Mouse (Mus musculus) liver, embryonic 11.5 days (tissue): Measurements from ENCODE around the gene Sord. TPM values are rescaled to one million over a fixed set of nuclear protein-coding genes. Genes with fewer than 3 reads are reported as not detected.
"Not testable (repeated sequence)": the region's sequence is repeated elsewhere in the genome, so short reads cannot be mapped to it uniquely, and the experiment has no call there.

Experiments used
- ATAC-seq: fragments of 200-750 bp; cut with Nextera tagmentation; replicated peaks from 2 replicates; pipeline ENCODE4 v1.8.0; 2017; ENCODE audit warnings: moderate number of reproducible peaks, mild to moderate bottlenecking, moderate TSS enrichment, moderate library complexity; ENCODE audit not compliant: low FRiP score
- DNase-seq: peaks from one replicate; pipeline ENCODE4 v3.0.0-alpha.2; 2017; ENCODE audit warnings: low spot score
- H3K27ac ChIP-seq: fragments of 300-500 bp; sonication (generic); 2 replicates; pipeline ENCODE4 v1.5.1; 2014; ENCODE audit warnings: mild to moderate bottlenecking, low read depth, low read length, control low read depth
- H3K27me3 ChIP-seq: fragments of 300-500 bp; sonication (generic); replicated peaks from 2 replicates; pipeline ENCODE4 v1.6.1; 2014; ENCODE audit warnings: low read length, mixed read lengths; ENCODE audit not compliant: control insufficient read depth, insufficient read depth
- H3K36me3 ChIP-seq: fragments of 300-500 bp; sonication (generic); 2 replicates; pipeline ENCODE4 v1.6.1; 2014; ENCODE audit warnings: mild to moderate bottlenecking, low read length, moderate library complexity, mixed read lengths; ENCODE audit not compliant: control insufficient read depth, insufficient read depth
- H3K4me1 ChIP-seq: fragments of 300-500 bp; sonication (generic); replicated peaks from 2 replicates; pipeline ENCODE4 v1.6.1; 2014; ENCODE audit warnings: low read length, mixed read lengths; ENCODE audit not compliant: control insufficient read depth, insufficient read depth
- H3K4me2 ChIP-seq: fragments of 300-500 bp; sonication (generic); 2 replicates; pipeline ENCODE4 v1.6.1; 2014; ENCODE audit warnings: mild to moderate bottlenecking, control low read depth, moderate library complexity
- H3K4me3 ChIP-seq: fragments of 300-500 bp; sonication (generic); 2 replicates; pipeline ENCODE4 v1.5.1; 2014; ENCODE audit warnings: low read depth, low read length, control low read depth
- H3K9ac ChIP-seq: fragments of 300-500 bp; sonication (generic); 2 replicates; pipeline ENCODE4 v1.6.1; 2014; ENCODE audit warnings: low read depth, low read length, control low read depth
- H3K9me3 ChIP-seq: fragments of 300-500 bp; sonication (generic); 2 replicates; pipeline ENCODE4 v1.6.1; 2016; ENCODE audit warnings: low read length, inconsistent platforms, mixed read lengths; ENCODE audit not compliant: control insufficient read depth
- WGBS: fragments of 180-500 bp; shearing (Covaris S2); extraction: QIAGEN DNeasy Blood & Tissue Kit; methylation state at CpG from one replicate; pipeline ENCODE4 v1.1.7; 2014; 5-methylcytosine and 5-hydroxymethylcytosine counted together
- polyA plus RNA-seq: library from polyadenylated mRNA; unstranded; fragments of >200 nt; fragmentation: Nextera tagmentation; extraction: Ambion mirVana; gene quantifications from 2 replicates; pipeline ENCODE4 v1.2.1, GENCODE M21; 2014

Sord gene
- polyA plus RNA-seq, 1 experiment from 2014 or later: 172 TPM

DNA sequence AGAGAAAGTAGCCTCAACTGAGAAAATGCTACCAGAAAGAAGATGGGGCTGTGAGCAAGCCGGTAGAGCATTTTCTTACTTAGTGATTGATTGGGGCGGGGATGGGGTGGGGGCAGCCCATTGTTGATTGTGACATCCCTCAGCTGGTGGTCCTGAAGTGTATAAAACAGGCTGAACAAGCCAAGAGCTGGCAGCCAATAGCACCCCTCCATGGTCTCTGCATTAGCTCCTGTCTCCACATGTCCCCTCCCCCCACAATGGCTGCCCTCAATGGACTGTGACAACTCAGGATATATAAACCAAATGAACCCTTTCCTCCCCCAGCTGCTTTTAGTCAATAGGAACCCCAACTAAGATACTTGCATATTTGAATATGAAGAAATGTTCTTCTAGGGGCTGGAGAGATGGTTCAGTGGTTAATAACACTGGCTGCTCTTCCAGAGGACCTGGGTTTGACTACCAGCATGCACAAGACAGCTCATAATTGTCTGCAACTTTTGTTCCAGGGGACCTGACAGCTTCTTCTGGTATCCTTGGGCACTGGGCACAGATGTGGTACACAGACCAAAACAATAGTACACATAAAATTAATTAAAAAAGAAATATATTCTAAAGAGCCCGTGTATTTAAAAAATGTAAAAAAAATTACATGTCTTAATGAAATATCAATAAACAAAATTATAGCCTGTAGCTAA, 23.9 kb upstream of the Sord start:
- ATAC-seq: no peak
- no peak overlapping the region for H3K9ac ChIP-seq
- no peaks in the 10 kb centered on the region for H3K36me3 ChIP-seq
- no peak overlapping the region for H3K27ac ChIP-seq
- H3K27me3 ChIP-seq: no peaks in the 10 kb centered on the region
- H3K9me3 ChIP-seq: no peaks in the 10 kb centered on the region
- 84% methylated on average over 3 of the region's 3 CpGs for WGBS
- H3K4me2 ChIP-seq: no peak overlapping the region
- no peaks in the 10 kb centered on the region for H3K4me1 ChIP-seq
- H3K4me3 ChIP-seq: no peak overlapping the region
- no peak for DNase-seq

DNA sequence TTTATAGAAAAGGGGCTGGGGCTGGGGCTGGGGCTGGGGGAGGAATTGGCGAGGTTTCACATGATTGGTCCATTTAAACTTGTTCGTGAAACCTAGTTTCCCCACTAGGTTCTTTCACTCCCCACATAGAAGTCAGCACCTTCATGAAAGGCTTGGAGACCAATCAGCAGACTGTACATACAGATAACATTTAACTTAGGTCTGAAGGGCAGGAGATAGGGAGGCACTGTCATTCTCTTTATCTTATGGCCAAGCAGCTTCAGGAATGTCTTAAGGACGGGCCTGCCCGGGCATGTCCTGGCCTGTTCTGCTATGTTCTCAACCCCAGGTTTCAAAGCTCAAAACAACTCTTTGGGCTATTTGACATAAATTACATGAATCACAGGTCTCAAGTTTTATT, 17.5 kb upstream of the Sord start:
- H3K36me3 ChIP-seq, H3K27me3 ChIP-seq, H3K4me3 ChIP-seq, DNase-seq, H3K9ac ChIP-seq, H3K4me1 ChIP-seq, H3K9me3 ChIP-seq, H3K4me2 ChIP-seq: not testable (repeated sequence)
- peak; percentile 89 for ATAC-seq
- WGBS: 48% methylated on average over 4 of the region's 4 CpGs
- H3K27ac ChIP-seq: 0 out of 2 replicates have a peak overlapping the region, but pooled peaks have one; percentile 13

DNA sequence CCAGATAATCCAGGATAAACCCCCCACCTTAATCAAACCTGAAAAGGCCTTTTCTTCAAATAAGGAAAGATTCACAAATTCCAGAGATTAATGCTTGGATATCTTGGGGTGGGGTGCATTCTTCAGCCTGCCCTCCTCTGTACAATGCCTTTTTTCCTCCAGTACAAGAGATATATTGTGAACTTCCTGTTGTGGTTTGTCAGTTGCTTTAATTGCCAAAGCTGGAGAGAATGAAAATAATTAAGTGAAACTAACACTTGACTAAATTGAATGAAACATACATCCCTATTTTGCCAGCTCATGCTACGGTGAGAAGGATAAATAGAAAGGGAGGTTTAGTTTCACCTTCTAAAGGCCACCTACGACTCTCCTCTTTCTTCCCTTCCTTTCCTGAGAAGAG, 16.3 kb upstream of the Sord start:
- H3K27ac ChIP-seq: no peak overlapping the region; the same call in 1 of the 2 replicates
- H3K4me3 ChIP-seq: no peak overlapping the region
- ATAC-seq: no peak
- DNase-seq: no peak
- H3K4me2 ChIP-seq: no peak overlapping the region
- H3K4me1 ChIP-seq: peaks cover 6% of the 10 kb centered on the region
- no peak overlapping the region for H3K9ac ChIP-seq
- H3K27me3 ChIP-seq: no peaks in the 10 kb centered on the region
- H3K9me3 ChIP-seq: no peaks in the 10 kb centered on the region
- no peaks in the 10 kb centered on the region for H3K36me3 ChIP-seq
- 76% methylated on average over 2 of the region's 2 CpGs for WGBS

DNA sequence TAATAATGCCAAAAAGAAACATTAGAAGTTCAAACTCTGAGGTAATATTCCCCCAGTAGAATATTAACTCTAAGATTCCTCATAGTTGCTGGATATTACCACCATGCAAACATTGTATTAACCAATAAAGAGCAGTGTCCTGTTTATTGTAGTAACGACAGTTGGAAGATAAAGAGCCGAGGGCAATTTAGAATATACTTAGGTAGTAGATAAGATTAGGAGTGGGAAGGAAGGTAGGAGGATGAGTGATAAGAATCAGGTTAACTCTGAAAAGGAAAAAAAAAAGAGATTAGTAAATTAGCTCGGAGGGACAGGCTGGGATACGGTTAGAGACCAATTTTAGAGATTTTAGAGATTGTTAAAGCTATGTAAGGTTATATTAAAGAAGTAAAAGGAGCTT, 13.2 kb upstream of the Sord start:
- DNase-seq: no peak
- no peak overlapping the region for H3K27ac ChIP-seq
- 22% methylated on average over 4 of the region's 4 CpGs for WGBS
- peaks cover 6% of the 10 kb centered on the region for H3K4me1 ChIP-seq
- no peaks in the 10 kb centered on the region for H3K27me3 ChIP-seq
- H3K36me3 ChIP-seq: no peaks in the 10 kb centered on the region
- no peak overlapping the region for H3K4me3 ChIP-seq
- ATAC-seq: no peak
- no peak overlapping the region for H3K9ac ChIP-seq
- H3K9me3 ChIP-seq: no peaks in the 10 kb centered on the region
- no peak overlapping the region for H3K4me2 ChIP-seq

DNA sequence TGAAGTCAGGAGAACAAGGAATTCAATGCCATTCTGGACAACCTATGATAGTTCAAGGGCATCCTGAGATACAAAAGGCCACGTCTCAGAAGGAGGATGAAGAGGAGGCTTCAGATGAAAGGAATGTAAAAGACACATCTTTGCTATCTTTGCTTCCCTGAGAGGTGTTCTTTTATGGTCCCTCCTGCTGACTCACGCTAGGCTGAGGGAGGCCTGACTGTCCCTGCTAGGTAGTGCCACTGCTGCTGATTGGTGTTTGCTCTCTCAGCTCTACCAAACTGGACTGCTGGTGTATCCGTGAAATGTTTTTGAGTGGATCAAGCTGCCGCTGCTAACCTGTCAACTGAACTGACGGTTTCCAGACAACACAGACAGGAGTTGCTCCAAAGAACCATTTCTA, 12.8 kb upstream of the Sord start:
- peaks cover 6% of the 10 kb centered on the region for H3K4me1 ChIP-seq
- H3K4me2 ChIP-seq: no peak overlapping the region
- no peaks in the 10 kb centered on the region for H3K36me3 ChIP-seq
- DNase-seq (no peak), ATAC-seq (peak; percentile 32; the same call in 1 of the 2 replicates)
- H3K9ac ChIP-seq: no peak overlapping the region
- H3K4me3 ChIP-seq: no peak overlapping the region
- WGBS: 38% methylated on average over 5 of the region's 5 CpGs
- no peaks in the 10 kb centered on the region for H3K27me3 ChIP-seq
- H3K27ac ChIP-seq: no peak overlapping the region
- H3K9me3 ChIP-seq: no peaks in the 10 kb centered on the region

DNA sequence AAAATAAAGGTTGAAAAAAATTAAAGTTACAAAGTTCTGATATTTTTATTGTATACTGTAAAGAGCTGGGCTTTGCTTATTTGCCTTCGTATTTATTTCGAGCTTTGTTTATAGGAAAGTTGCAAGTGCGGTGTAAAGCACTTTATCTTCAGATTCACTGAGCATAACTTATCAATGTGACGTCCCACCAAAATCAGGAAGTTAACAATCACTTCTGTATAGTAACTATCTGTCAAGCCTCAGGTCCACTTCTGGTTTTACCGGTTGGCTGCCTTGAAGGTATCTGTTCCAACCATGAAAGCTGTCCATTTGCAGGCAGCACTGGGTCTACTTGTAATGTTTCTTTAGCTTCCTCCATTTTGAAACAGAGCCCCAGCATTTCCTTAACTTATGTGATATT, 12.3 kb upstream of the Sord start:
- H3K9me3 ChIP-seq: no peaks in the 10 kb centered on the region
- H3K4me1 ChIP-seq: peaks cover 6% of the 10 kb centered on the region
- DNase-seq (no peak), ATAC-seq (no peak)
- H3K27me3 ChIP-seq: no peaks in the 10 kb centered on the region
- 59% methylated on average over 5 of the region's 5 CpGs for WGBS
- H3K27ac ChIP-seq: no peak overlapping the region
- no peak overlapping the region for H3K4me3 ChIP-seq
- no peak overlapping the region for H3K9ac ChIP-seq
- H3K36me3 ChIP-seq: no peaks in the 10 kb centered on the region
- no peak overlapping the region for H3K4me2 ChIP-seq

DNA sequence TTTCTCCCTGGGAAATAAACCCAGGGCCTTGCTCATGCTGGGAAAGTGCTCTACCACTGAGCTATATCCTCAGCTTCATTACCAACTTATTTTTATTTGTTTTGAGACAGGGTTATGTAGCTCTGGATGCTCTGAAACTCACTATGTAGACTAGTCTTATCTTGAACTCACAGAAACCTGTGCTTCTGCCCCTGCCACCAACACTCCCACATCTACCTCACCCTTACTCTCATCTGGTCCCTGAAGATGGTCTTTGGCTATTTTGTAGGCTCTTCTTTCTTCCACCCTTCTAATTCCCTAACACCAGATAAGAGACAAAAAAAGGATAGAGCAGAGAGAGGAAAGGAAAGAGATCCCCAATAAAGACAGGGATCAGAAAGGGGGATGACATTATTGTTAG, 10.9 kb upstream of the Sord start:
- ATAC-seq (peak; percentile 64), DNase-seq (no peak)
- H3K9me3 ChIP-seq: no peaks in the 10 kb centered on the region
- no peaks in the 10 kb centered on the region for H3K27me3 ChIP-seq
- peaks cover 6% of the 10 kb centered on the region for H3K4me1 ChIP-seq
- no peak overlapping the region for H3K27ac ChIP-seq
- H3K9ac ChIP-seq: no peak overlapping the region
- H3K36me3 ChIP-seq: no peaks in the 10 kb centered on the region
- H3K4me3 ChIP-seq: no peak overlapping the region
- H3K4me2 ChIP-seq: no peak overlapping the region

DNA sequence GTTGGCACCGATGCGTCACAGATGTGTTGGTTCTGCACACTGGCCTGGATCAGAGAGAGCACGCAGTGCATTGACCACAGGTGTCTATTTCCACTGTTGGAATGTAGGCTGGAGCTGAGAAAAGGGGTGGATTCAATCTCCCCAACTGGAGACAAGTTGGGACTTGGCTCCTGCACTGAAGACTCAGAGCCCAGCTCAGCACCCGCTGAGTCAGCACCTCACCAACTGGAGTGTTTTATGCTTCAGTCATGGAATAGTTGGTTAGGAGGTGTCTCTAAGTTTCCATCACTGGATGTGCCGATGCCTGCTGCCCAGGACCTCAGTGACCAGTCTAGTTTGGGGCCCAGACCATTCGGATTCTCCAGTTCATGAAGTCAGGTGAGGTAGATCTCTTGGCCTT, 4.2 kb upstream of the Sord start:
- WGBS: 76% methylated on average over 6 of the region's 6 CpGs
- Histone ChIP-seq H3K27ac (no peak overlapping the region), H3K9ac (no peak overlapping the region), H3K4me2 (no peak overlapping the region), H3K4me1 (peaks cover 4% of the 10 kb centered on the region; the same call in 1 of the 2 replicates), H3K27me3 (no peaks in the 10 kb centered on the region), H3K9me3 (no peaks in the 10 kb centered on the region), H3K4me3 (no peak overlapping the region), H3K36me3 (no peaks in the 10 kb centered on the region)
- DNase-seq (no peak), ATAC-seq (no peak)

DNA sequence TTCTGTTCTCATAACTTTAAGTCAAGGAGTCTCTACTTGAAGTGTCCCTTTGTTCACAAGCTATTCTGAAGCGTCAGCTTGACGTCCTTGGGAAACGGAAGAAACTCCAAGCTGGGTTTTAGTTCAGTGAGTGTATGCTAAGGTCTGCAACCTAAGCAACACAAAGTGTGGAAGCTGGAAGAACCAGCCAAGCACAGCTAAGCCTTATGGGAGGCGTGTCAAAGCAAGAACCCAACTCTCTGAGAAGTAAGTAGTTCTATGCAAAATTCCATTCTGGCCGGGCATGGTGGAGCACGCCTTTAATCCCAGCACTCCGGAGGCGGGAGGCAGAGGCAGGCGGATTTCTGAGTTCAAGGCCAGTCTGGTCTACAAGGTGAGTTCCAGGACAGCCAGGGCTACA, 2.9 kb upstream of the Sord start:
- 89% methylated on average over 9 of the region's 9 CpGs for WGBS
- H3K36me3 ChIP-seq: no peaks in the 10 kb centered on the region
- no peaks in the 10 kb centered on the region for H3K9me3 ChIP-seq
- H3K4me3 ChIP-seq: no peak overlapping the region
- no peak for DNase-seq
- no peak overlapping the region for H3K27ac ChIP-seq
- no peaks in the 10 kb centered on the region for H3K27me3 ChIP-seq
- no peak for ATAC-seq
- H3K9ac ChIP-seq: no peak overlapping the region
- H3K4me1 ChIP-seq: peaks cover 9% of the 10 kb centered on the region
- H3K4me2 ChIP-seq: no peak overlapping the region
